Mouse (Mus musculus): ENCODE data around the gene Sertad1.
A peak's percentile ranks its signal among the peaks of the same experiment; 100 is the strongest.

Sertad1 gene

DNA sequence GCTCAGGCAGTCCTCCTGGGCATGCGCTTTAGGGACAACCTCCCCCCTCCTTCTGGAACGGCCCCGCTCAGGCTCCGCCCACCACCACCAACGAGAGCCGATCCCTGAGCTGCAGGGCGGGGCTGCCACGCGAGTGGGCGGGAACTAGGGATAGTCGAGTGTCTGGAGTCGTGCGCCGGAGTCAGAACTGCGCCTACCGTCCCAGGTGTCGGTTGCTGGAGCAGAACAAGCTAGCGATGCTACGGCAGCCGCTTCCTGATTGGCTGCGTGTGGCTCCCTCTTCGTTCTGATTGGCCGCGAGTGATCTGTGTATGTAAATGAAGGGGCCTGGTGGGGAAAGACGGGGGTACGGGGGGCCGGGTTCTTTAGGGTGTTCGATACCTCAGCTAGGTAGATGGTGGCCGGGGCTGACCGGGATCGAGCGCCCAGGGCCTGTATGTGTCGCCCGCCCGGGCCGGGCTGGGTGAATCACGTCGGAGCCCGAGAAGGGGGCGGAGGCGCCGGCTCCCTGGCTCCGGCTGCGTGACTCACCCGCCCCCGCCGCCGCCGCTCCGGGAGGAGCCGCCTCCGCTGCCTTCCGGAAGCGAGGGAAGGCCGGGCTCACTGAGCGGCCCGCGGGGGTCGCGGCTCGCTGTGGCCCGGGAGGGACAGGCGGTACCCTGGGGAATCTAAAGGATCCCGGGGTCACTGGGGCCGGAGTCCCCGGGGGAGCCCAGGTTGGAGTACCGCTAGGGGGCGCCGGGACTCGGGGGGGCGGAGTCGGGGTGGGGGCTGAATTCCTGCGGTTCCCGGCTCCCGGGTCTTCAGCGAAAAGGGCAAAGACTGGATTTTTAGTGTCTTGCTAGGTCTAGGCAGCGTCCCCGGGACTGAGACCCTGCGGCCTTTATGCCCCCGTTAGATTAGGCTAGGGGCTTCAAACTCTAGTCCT lies at the start of gene Sertad1:
Gene Sertad1, plus strand, starts transcription at position 141 of the 928 bp plus-strand sequence.
- peak; percentile 100 for DNase-seq (ENCODE audit: low read depth, low spot score)

DNA sequence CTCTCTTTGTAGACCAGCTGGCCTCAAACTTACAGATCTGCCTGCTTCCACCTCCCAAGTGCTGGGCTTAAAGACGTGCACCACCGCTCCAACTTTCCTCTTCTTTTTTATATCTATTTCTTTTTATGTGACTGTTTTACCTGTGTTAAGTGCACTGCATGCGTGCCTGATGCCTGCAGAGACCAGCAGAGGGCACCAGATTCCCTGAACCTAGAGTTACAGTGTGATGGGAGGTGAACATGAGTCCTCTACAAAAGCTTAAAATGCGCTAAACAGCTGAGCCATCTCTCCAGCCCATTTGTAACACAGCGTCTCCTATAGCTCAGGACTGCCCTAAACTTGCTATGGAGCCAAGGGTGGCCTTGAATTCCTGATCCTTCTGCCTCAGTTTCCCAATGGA lies 49.2 kb upstream of the Sertad1 start:
- peak; percentile 80 for DNase-seq (ENCODE audit: low read depth, low spot score)

DNA sequence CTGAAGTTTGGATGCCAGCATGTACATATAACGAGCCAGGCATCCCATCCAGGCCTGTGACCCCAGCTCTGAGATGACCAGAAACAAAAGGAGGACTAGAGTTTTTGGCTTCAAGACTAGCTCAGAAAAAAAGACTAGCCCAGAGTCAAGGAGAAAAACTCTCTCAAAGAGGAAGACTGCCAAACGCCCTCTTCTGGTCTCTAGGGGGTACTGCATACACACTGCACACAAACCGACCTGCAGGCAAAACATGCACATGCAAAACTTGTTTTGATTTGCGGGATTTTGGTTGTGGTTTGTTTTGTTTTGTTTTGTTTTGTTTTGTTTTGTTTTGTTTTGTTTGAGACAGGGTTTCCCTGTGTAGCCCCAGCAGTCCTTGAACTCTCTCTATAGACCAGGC lies 46.7 kb upstream of the Sertad1 start:
- DNase-seq (ENCODE audit: low read depth, low spot score) = peak; percentile 66

DNA sequence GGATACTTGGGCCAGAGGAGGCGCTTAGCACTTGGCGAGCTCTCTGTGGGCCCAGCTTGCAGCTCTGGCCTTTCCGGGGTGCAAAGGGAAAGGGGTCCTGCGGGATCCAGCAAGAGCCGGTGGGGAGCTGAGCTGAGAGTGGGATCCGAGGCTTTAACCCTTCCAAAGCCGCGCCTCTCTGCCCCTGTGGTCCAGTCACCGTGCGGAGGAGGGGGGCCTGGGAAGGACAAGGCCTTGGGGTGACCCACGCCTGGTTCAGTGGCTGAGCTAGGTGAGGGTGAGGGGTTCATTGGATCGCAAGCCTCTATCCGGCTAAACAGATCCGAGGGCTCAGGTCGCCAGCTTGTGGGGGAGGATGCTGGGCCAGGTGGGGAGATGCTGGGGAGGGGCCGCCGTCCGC lies 40.7 kb upstream of the Sertad1 start:
- DNase-seq (ENCODE audit: low read depth, low spot score) = no peak

DNA sequence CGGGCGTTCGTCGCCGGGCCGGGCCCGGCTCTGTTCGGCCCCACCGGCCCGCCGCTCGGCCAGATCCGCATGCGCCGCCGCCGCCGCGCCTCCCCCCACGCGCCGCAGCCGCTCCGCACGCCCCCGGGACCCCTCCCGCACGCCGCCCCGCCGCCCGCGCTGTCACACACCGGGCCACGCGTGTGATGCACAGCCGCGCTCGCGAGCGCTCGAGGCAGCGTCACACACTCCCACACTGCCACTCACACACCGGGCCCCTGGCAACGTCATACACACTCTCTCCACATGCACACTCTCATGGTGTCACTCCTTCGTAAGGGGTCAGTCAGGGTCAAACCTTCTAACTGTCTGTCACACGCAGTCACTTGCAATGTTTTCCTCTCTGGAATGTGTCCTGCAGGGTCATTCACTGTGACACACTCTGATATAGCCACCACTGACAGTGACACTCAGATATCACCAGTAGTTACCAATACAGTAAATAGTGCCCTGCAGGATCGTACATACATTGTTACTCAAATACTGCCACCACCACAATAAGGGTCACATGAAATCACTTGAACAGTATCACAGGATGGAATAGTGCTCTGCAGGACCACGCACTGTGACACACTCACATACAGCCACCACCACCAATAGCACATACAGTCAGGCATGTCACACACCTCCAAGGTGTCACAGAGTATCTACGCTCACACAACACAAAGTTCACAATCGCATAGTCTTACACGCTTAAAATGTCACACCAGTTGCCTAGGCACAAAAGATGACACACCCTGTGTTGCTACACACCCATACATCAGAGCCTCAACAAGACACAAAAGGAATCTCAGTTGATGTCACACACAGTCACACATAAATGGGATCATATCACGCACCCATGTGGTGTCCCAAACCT lies 39.9 kb upstream of the Sertad1 start:
- DNase-seq (ENCODE audit: low read depth, low spot score) = peak; percentile 31

DNA sequence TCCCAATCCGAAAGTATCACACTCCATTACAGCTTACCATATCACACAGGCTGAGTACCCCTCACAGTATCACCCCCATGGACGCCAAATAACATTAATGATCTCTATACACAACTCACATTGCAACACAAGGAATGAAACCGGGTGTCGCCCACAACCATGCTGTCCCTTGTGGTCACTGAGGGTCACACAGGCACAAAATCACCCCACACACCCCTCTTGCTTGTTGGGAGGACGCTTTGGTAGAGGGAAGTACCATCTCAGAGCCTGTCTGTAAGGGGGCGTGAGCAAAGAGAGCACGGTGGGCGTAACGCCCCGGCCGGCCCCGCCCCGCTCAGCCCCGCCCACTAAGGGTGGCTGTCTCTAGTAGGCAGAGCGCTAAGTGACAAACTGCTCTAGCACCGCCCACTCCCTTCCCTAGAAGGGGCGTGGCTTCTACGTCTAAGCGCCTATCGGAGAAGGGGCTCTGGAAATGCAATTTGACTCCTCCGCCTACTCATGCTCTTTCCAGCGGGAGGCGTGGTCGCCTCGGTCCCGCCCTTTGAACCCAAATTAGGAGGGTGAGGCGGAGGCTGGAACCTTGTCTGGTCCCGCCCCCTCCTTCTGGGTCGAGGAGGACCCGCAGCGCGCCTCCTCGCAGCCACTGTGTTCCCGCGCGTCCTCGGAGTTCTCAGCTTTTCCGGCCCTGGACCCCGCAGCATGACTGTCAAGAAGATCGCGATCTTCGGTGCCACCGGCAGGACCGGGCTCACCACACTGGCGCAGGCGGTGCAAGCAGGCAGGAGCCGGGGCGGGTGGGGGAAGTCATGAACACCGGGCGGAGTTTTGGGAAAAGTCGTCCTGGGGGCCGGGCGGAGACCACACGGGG lies 39.1 kb upstream of the Sertad1 start, which contains the start of the genes Sptbn4 and Blvrb:
Gene Sptbn4, minus strand, starts transcription at position 268 of the 868 bp plus-strand sequence.
Gene Blvrb, plus strand, starts transcription at position 560 of the 868 bp plus-strand sequence.
- DNase-seq (ENCODE audit: low read depth, low spot score) = peak; percentile 100

DNA sequence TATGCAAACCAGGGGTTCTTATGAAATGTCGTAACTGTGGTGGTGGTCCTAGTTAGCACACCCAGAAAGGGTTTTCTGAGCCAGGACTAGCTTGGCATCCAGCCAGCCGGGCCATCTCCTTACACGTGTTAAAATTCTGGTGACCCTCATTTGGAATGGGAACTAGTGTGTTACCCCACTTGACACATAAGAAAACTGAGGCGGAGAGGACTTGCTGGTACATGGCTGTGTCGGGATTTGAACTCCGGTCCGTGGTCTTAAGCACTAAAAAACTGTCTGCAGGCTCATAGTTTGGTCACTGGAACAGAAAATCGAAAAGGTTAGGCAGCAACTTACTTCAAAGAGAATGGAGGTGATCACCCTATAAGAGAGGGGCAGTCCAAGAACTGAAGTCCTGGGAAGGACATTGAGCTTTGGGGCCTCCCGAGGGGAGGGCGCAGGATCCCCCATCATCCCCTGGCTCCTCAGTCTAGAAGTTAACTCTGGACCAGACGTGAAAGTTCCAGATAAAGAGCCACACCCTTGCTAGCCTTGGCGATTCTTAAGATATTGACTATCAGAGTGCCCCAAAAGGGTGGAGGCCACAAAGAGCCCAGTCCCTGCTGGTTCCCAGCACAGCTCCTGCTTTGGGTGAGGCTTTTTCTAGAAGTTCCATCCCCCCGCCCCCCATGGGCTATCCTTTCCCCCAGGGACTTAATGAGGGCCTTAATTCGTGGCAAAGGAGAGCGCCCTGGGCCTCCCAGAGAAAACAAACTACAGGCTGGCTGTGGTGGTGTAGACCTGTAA lies 38.1 kb upstream of the Sertad1 start:
- no peak for DNase-seq (ENCODE audit: low read depth, low spot score)

DNA sequence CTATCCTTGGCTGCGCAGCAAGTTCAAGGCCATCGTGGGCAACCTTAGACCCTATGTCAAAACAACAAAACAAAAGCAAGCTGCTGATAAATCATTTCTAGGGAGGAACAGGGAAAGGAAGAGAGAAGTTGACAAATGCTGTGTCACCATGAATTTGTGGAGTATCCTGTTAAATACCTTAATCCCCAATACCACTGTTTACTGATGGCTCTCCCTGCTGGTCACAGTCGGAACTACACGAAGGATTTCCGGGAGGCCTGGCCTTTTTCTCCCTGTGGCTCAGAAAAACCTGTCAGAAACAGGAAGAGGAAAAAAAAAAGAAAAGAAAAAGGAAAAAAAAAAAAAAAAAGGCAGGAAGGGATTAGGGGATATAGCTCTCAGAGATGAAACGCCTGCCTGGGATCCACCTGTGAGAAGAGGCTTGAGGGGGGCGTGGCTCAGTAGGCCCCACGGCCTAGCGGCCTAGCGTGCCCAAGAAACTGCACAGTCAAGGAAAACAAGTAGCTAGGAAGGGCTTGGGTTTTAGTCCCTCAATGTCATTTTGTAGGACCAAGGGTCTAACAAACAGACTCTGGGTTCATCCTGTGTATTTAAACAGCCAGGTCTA lies 37.4 kb upstream of the Sertad1 start:
- peak; percentile 86 for DNase-seq (ENCODE audit: low read depth, low spot score)

DNA sequence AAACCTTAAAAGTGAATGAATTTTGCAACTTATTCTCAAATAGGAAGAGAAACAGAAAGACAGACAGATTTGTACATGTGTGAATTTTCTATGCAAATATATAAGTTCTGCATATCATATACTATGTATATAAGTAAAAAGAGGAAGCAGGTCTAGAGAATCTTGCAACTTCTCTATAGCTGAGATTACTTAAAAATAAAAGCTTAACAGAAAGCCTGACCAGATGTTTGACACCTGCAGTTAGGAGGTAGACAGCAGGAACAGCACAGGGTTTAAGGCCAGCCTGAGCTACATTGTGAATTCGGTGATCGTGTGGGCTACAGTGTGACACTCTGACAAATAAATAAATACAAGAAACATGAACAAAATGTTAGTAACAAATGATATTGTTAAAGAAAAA lies 35.4 kb upstream of the Sertad1 start:
- no peak for DNase-seq (ENCODE audit: low read depth, low spot score)

DNA sequence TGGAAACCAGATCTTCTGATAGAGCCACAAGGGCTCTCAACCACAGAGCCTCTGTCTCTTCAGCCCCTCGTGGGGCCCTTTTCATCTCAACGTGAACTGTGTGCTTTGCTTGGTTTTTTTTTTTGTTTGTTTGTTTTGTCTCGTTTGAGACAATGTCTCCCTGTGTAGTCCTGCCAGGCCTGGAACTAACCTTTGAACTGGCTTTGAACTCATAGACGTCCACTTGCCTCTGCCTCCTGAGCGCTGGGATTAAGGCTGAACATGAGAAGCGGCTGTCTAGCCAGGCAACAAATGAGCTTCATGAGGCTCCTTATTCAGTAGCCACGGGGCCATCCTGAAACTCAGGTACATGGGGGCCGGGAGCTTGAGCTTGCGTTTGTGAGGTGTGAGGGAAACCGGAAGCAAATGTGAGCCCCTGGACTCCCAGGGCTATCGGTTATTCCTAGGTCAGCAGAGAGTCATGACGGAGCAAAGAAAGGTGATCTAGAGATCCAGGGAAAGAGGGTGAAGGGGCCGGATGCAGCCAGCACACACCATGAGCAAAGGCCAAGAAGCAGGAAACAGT lies 34.4 kb upstream of the Sertad1 start:
- DNase-seq (ENCODE audit: low read depth, low spot score) = no peak

DNA sequence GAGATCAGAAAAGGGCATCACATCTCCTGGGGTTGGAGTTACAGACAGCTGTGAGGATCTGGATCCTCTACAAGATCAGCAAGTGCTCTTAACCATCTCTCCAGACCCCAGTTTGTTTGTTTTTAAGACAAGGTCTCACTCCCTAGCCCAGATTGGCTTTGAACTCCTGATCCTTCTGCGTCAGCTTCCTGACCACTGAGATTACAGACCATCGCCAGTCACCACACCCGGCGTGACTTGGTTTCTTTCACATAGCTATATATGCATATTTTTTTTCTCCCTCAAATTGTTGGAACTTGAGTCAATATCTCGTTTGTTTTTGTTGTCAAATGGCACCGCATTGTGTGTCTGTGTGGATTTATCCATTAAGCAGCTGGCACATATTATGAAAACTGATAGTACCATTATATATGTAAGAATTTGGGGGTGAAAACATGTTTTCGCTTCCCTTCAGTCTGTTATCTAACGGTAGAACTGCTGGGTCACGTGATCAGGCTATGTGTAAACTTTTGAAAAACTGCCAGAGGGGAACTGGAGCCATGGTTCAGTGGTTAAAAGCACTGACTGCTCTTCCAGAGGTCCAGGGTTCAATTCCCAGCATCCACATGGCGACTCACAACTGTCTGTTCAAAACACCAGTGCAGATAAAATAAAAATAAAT lies 32.1 kb upstream of the Sertad1 start:
- no peak for DNase-seq (ENCODE audit: low read depth, low spot score)

DNA sequence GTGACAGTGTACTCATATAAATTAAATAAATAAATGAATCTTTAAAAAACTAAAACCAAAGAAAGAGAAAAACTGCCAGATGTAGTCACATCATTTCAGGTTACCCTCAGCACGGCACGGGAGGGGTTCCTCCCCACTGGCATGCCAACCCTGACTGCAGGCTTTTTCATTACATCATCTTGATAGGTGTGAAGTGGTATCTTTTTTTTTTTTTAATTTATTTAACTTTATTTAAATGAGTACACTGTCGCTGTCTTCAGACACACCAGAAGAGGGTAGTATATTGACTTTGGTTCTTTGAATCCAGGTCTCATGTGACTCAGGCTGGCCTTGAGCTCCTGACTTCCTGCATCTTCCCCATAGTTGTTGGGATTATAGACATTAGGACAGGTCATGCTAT lies 31.4 kb upstream of the Sertad1 start:
- no peak for DNase-seq (ENCODE audit: low read depth, low spot score)

DNA sequence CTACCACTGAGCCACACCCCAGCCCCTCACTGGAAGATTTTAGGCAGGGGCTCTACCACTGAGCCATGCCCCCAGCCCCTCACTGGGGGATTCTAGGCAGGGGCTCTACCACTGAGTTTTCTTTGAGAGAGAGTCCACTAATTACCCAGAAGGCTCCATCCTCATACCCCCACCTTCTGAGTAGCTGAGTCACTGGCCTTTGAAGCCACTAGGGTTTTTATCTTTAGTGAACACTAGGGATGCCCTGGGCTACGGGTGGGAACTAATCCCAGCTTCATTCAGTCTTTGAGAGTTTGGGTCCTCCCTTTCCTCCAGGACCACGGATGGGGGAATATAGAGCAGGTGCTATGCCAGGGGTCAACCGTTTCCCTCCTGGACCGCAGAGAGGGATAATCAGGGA lies 28.1 kb upstream of the Sertad1 start:
- DNase-seq (ENCODE audit: low read depth, low spot score) = no peak

DNA sequence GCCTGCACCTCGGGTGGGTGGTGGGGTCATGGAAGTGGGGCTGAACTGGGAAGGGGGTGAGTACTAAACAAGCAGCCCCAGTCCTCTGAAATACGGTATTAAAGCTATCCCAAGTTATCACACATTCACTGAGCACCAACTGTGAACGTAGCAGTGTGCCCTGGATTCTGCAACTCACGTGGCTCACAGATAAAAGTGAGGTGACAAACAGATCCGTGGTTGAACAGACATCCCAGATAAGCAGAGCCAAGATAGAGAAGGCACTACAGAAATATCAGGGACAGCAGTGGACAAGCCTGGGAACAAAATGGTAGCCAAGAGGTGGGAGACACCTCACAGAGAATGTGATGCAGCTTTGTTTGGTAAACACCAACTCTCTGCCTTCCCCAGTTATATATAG lies 27.1 kb upstream of the Sertad1 start:
- DNase-seq (ENCODE audit: low read depth, low spot score) = no peak

DNA sequence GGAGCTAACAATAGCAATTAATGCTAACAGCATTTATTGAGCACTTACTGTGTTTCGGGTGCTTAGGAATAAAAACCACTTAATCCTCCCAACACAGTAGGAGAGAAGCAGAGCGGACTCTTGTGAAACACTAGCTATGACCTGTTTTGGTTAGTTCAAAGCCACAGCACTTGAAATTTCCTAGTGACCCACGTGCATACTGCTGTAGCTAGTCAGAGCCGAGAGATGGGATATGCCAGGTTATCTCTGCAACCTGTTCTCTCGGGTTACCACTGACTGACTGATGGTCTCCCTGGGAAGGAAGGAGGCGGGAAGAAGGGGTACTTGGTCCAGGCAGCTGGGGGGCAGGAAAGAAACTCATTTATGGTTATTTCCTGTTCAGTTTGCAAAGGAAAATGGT lies 26.2 kb upstream of the Sertad1 start:
- no peak for DNase-seq (ENCODE audit: low read depth, low spot score)

DNA sequence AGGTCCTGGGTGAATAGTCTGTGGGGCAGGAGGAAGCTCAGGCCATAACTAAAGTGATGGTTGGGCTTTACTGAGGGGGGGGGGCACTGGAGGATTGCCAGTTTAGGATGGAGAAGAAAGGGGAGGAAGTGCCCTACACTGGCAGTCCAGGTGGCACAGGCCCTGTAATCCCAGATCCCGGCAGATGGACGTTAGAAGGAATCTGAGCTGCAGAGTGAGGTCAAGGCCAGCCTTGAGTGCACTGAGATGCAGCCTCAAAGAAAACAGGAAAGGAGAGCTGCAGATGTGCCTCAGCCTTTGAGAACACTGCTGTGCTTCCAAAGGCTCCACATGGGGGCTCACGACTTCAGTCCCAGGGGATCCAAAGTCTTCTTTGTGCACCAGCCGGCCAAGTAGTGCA lies 19.1 kb upstream of the Sertad1 start:
- DNase-seq (ENCODE audit: low read depth, low spot score) = no peak

DNA sequence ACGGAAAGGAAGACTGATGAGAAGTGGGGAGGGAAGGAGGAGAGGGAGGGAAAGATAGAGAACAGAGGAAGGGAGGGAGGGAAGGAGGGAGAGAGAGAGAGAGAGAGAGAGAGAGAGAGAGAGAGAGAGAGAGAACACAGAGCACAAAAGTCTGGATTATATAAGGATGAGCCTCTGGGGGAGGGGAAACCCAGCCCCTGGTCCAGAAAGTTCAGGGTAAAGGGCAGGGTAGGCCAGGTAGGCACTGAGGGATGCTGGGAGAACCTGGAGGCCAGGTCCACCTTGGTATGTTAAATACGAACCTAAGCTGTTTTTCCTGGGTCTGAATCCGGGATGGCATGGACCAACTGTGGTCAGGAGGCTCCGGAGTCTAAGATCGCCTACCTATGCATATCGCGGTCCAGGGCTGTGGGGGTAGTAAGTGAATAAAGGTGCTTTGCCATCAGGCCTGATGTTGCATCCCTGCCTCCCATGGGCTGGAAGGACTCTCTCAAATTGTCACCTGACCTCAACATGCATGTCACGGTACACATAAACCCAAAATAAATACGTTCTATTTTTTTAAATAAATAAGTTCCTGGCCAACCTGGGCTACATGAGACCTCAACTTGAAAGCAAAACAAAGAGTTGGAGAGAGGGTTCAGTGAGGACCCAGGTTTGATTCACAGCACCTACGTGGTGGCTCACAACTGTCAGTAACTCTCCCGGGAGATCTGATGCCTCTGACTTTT lies 15.2 kb upstream of the Sertad1 start:
- DNase-seq (ENCODE audit: low read depth, low spot score) = no peak

DNA sequence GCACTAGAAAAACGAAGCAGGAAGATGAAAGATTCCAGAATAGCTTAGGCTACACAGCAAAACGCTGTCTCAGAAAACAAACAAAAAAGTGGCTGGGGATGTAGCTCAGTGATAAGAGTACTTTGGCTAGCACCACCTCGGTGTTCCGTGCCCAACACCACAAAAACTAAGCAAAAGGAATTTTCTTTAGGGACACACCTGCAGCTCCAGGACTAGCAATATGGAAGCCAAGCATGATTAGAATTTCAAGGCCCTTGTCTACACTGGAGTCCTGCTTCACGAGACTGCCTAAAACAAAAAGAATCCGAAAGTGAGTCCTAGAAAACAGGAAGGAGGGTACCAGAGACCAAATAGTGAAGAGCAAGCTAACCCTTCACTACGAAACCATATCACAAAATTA lies 14.1 kb upstream of the Sertad1 start:
- no peak for DNase-seq (ENCODE audit: low read depth, low spot score)
